Mouse (Mus musculus) MEL (cell line): ENCODE results near the gene Cul4a.

Experiments
- CTCF ChIP-seq, 3 experiments: IDR thresholded peaks in 2 of 3; conservative IDR thresholded peaks in 1 of 3; 2 replicates each; pipeline ENCODE4 v1.5.1; 2011 to 2012; ENCODE audit warnings: low read length in 3 of 3, low read depth in 2 of 3, mild to moderate bottlenecking in 2 of 3, improper control_type of control experiment in 1 of 3, inconsistent platforms in 1 of 3, mixed read lengths in 1 of 3, moderate library complexity in 1 of 3; ENCODE audit not compliant: control insufficient read depth in 1 of 3, insufficient read depth in 1 of 3, poor library complexity in 1 of 3, severe bottlenecking in 1 of 3
- TBP ChIP-seq: IDR thresholded peaks from 2 replicates; pipeline ENCODE4 v1.8.0; 2011; ENCODE audit warnings: low read depth, low read length, improper control_type of control experiment

DNA sequence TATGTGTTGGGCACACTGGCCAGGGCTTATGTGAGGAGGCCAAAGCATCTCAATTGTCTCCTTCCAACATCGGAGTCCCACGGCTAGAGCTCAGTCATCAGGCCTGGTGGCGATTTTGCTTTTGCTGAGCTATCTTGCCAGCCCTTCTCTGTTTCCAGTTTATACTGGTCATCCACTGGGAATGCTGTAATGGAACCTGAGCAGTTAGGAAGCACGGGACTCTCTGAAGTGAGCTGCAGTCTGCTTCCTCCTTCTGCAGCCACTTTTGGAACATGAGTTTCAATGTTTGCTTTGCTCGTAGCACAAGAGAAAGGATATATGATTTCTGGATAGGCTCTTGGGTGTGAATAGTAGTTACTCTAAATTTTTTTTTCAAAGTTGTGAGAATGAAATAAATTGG lies 58.9 kb downstream of the Cul4a start:
- TF ChIP-seq CTCF (IDR thresholded peaks at IDR 0.05 in 2 of 3, conservative IDR thresholded peaks at IDR 0.05 in 1 of 3; ENCODE audit: control insufficient read depth in 1 of 3, insufficient read depth in 1 of 3, low read depth in 2 of 3, low read length in 3 of 3, poor library complexity in 1 of 3, severe bottlenecking in 1 of 3) (no peak), TBP (no peak)
